Mouse (Mus musculus) heart, postnatal 14 days (tissue): Measurements from ENCODE around the gene Usp44. TPM values are rescaled to one million over a fixed set of nuclear protein-coding genes. Genes with fewer than 3 reads are reported as not detected.

ENCODE experiments used
- DNase-seq, 2 experiments: peaks; one replicate each; pipeline ENCODE4 v3.0.0; 2021 to 2022
- intact Hi-C: fragments of 180-260 bp; cut with DNase I; formaldehyde crosslinking; loops from one replicate; pipeline ENCODE4 v1.15.1; 2025
- total RNA-seq, 2 experiments: library from RNA; stranded (reverse); gene quantifications; 2 replicates each; pipeline ENCODE4 v1.2.3; 2021

Gene Usp44
- total RNA-seq, 2 experiments from 2014 or later = 0.15 TPM; not detected in 1

- intact Hi-C loops = no loop called here
- no peak for DNase-seq
These were observed 76.0 kb downstream of the Usp44 start for GRCm38 (mm10) chr10:93907376-93907775.

Other genes with a start within 250 kb of the Usp44 start
- gene Snrpf, start 241.8 kb upstream of the Usp44 start, total RNA-seq = 10 to 100 TPM in 1 of 2 experiments, 1 to 10 TPM in 1; 9.5 to 10.1 TPM
- 10 to 100 TPM; 18.0 to 18.4 TPM for gene Ntn4, start 190.9 kb upstream of the Usp44 start, total RNA-seq
- 100 to 1,000 TPM; 118 to 136 TPM for gene Metap2, start 65.5 kb downstream of the Usp44 start, total RNA-seq
- gene Vezt, start 204.3 kb downstream of the Usp44 start, total RNA-seq = 10 to 100 TPM; 34.9 to 35.3 TPM
- gene Fgd6, start 204.4 kb downstream of the Usp44 start, total RNA-seq = 1 to 10 TPM; 6.9 to 7.3 TPM